Mouse (Mus musculus) layer of hippocampus, adult 8-10 months (tissue): ENCODE data around the gene Cyb5b. TPM values are rescaled to one million over a fixed set of nuclear protein-coding genes. Genes with fewer than 3 reads are reported as not detected.
"Not testable (repeated sequence)": the region's sequence is repeated elsewhere in the genome, so short reads cannot be mapped to it uniquely, and the experiment has no call there.

Experiments used
- DNase-seq, 2 experiments: peaks; one replicate each; pipeline ENCODE4 v3.0.0; 2022; ENCODE audit warnings: low spot score in 2 of 2
- total RNA-seq, 4 experiments: library from RNA; stranded (reverse); gene quantifications; 2 replicates each; pipeline ENCODE4 v1.2.4; 2022

Cyb5b gene
- 100 to 1,000 TPM; 109 to 113 (median 111) TPM for total RNA-seq

- DNase-seq: peak; percentile 92 to 94
These were observed at the start of gene Cyb5b for GRCm38 (mm10) chr8:107150404-107151157. Gene Cyb5b, plus strand, starts transcription at chr8:107150640.

DNA sequence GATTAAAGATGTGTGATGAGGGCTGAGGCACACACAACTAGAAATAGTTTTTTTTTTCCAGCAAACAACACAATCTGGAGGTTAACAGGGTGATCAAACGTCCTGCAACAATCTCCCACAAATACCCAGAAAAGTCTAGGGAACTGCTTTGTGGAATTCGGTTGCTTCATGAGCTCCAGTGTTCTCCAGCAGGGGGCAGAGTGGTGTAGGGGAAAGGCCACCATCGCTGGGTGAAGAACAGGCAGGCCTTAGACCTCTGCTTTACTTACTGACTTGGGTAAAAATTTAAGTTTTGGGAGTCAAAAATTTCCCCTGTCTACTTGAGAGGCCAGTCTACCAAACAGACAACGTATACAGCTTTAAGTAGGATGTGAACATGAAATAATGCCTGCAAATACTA lies 45.9 kb upstream of the Cyb5b start:
- peak; percentile 34 to 63 for DNase-seq

DNA sequence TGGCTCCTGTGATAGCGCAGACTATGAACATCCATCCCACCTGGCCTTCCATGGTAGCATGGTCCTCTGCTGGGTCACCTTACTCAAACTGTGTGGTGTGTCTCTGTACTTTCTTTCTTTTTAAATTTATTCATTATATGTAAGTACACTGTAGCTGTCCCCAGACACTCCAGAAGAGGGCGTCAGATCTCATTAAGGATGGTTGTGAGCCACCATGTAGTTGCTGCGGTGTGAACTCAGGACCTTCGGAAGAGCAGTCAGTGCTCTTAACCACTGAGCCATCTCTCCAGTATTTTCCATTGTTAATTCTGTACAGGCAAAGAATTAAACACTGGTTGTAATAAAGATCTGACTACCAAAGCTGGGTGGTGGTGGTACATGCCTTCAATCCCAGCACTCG lies 42.4 kb upstream of the Cyb5b start:
- DNase-seq: not testable (repeated sequence)

DNA sequence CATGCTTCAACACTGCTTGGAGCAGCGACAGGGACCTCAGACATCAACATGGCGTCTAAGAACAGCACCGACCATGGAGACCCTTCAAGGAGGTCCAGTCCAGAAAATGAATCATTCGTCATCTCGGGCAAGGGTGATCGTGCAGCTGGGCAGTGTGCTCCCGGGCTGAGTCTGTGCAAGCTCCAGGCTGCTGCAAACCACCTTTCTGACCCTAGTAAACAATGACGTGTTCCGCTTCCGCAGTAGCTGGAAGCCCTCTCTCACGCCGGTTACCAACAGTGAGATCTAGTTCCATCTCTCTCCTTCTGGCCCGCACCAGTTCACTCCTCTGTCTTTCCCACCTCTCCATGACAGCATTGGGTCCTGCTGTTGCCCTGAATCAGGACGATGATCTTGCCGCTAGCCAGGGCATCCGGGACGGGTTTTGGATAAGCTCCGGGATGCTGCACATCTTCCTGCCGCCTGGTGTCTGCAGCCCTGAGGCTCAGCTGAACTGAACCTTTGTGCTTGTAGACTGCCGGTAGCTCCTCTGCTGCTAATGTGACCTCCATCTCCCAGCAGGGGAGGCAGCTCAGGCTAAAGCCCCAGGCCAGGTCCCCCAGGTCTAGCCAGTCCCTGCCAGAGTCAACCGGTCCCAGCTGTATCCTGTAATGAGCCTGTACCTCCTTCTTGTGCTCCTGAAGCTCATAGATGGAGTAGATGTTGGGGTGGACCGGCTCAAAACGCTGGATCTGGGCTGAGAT lies 41.3 kb upstream of the Cyb5b start:
- no peak for DNase-seq

DNA sequence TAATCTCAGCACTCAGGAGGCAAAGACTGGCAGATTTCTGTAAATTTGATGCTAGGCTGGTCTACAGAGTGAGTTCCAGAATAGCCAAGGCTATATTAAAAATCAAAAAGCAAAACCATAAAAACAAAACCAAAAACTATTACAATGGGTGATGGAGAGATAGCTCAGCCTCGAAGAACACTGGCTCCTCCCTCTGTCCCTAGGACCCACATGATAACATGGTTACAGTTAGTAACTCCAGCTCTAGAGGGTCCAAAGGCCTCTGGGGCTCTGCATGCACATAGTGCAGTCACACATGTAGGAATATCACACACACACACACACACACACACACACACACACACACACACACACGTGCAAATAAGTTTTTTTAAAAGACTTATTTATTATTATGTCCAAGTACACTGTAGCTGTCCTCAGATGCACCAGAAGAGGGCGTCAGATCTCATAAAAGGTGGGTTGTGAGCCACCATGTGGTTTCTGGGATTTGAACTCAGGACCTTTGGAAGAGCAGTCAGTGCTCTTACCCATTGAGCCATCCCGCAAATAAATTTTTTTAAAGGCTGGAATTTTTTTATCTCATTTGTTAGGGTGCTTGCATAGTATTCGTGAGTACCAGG lies 40.5 kb upstream of the Cyb5b start:
- DNase-seq: no peak

GRCm38 (mm10) chr8:107110629-107111330 lies 39.7 kb upstream of the Cyb5b start:
- DNase-seq: no peak

- DNase-seq: no peak
These were observed 38.9 kb upstream of the Cyb5b start for GRCm38 (mm10) chr8:107111340-107112105.

DNA sequence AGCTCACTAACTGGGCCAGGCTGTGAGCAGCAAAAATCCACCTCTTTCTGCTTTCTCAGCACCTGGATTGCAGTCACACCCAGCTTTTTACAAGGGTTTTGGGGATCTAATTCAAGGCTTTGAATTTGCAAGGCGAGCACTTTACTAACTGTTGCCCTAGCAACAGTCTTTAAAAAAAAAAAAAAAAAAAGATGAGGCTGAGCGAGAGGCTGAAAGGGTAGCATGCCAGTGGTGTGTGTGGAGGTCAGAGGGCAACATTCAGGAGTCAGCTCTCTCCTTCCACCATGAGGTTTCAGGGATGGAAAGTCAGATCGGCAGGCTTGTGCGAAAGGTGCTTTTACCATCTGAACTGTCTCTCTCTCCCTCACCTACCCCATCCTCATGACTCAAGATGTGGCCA lies 37.2 kb upstream of the Cyb5b start:
- DNase-seq: no peak

GRCm38 (mm10) chr8:107114150-107115007 lies 36.1 kb upstream of the Cyb5b start:
- DNase-seq: peak; percentile 35 to 45

DNA sequence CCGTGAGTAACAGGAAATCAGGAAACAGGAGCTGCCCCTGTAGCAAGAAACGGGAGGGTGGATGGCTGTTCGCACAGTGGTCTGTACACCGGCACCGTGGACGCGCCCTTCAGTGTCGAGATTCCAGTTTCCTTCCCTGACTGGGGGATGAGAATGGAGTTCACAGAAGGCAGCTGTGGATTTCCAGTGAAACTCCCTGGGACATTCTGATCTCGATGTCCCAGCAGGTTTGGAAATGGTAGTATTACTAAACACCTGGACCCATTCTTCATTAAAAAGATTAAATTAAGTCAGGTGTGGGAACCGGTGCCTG lies 35.5 kb upstream of the Cyb5b start:
- DNase-seq: no peak

DNA sequence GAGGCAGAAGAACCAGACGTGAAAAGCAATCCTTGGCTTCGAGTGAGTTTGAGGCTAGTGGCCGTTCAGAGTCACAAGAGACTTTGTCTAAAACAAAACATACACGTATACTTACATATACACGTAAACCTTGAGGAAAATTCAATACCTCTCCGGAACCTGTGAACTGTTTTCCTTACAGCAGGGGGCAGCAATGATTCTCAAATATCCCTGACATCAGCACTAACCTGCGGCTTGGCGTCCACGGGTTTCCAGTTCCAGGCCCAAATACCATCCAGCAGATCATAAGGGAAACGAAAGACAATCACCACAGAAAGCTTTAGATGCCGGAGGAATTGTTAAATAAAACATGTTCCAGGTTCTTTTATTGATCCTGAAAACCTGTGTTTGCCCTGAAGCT lies 34.4 kb upstream of the Cyb5b start:
- peak; percentile 58 to 86 for DNase-seq

DNA sequence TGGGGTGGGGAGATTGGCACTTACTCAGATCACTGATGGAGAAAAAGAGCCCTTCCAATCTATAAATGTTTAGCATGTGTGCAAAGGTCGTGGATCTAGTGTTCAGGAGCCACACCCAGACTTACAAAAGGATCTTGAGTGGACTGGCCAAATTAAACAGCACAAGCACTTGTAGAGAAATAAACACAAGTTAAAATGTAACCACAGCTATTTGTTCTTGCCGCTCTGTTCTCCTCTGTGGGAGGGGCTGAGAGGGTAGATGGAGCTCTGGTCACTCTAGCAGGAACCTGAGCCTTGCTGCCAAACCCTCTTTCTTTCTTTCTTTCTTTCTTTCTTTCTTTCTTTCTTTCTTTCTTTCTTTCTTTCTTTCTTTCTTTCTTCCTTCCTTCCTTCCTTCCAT lies 33.4 kb upstream of the Cyb5b start:
- no peak for DNase-seq

- no peak for DNase-seq
These were observed 31.6 kb upstream of the Cyb5b start for GRCm38 (mm10) chr8:107118803-107119233.

DNA sequence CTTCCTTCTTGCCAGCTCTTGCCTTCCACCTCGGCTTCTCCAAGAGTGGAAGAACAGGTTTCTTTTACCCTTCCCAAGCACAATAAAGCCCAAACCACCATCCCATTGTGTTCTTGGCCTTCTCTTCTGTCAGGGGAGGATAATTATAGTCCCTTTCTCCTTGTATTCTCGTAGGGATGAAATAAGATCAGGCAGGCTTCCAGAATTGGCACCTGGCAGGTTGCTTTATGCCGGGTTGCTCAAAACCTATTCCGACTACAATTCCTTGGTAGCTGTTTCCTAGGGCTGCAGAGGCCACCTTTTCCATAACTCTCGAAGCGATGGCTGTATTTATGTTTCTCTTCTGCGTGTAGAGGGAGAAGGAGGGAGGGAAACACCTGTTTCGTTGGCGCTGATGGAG lies 31.0 kb upstream of the Cyb5b start:
- DNase-seq: no peak

DNA sequence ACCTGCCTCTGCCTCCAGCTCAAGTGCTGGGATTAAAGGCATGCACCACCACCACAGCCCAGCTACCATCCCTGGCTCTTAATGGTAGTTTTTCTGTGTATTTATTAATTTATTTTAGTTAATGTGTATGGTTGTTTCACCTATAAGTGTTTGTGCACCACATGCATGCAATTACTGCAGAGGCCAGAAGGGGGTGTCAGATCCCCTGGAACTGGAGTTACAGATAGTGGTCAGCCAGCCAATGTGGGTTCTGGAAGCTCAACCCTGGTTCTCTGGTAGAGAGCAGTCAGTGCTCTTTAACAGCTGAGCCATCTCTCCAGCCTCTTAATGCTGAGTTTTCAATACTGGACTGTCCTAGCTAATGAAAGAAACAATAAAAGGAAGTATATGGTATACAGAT lies 29.6 kb upstream of the Cyb5b start:
- DNase-seq: no peak

DNA sequence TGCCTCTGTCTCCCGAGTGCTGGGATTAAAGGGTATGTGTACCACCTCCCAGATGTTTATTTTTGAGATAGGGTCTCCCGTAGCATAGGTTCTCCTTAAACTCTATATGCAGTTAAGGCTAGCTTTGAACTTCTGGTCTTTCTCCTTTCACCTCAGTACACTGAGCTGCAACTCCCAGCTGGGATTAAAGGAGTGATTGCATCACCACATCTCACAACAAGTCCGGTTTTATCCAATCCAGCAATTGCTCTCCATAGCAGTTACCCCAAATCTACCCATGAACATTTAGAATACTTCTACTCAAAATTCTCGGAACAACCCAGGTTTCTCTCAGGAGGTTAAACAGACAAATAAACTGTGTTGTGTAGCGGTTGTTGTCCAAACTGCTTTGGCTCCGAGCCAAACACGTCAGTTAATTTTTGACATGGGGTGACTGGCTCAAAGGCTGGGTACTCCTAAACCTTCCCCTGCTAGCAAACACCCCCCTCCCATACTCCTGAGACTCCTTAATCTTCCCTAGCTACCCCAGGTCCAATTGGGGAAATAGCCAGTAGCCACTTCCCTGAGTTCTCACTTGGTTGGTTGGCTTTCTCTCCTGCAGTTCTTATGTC lies 28.7 kb upstream of the Cyb5b start:
- no peak for DNase-seq

GRCm38 (mm10) chr8:107123063-107123614 lies 27.3 kb upstream of the Cyb5b start:
- no peak for DNase-seq

- no peak for DNase-seq
These were observed 26.1 kb upstream of the Cyb5b start for GRCm38 (mm10) chr8:107124343-107124742.
